Mouse (Mus musculus): ENCODE results near the gene Trim61.

The Trim61 gene

DNA sequence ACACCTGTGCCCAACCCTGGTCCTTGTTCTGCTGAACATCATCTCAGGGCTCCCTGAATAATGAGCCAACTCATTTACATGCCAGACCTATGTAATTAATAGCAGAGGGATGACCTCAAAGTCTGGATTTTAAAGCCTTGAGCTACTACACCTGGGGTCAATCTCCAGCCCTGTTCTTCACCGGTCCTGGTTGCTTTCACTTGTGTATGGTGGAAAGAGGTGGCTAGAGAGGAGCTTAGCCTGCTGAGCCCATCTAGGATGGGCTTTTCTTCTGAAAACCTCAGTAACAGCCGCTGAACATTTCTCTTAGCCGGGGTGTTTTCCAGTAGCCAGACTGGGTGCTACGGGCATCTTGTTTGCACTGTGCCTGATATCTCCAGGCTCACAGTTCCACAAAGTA lies 30.6 kb downstream of the Trim61 start, which contains the start of gene Trim75:
Gene Trim75 (minus strand): TSS at position 101 of the 400 bp plus-strand sequence.
- no peak for DNase-seq (ENCODE audit: low spot score in 2 of 2)

DNA sequence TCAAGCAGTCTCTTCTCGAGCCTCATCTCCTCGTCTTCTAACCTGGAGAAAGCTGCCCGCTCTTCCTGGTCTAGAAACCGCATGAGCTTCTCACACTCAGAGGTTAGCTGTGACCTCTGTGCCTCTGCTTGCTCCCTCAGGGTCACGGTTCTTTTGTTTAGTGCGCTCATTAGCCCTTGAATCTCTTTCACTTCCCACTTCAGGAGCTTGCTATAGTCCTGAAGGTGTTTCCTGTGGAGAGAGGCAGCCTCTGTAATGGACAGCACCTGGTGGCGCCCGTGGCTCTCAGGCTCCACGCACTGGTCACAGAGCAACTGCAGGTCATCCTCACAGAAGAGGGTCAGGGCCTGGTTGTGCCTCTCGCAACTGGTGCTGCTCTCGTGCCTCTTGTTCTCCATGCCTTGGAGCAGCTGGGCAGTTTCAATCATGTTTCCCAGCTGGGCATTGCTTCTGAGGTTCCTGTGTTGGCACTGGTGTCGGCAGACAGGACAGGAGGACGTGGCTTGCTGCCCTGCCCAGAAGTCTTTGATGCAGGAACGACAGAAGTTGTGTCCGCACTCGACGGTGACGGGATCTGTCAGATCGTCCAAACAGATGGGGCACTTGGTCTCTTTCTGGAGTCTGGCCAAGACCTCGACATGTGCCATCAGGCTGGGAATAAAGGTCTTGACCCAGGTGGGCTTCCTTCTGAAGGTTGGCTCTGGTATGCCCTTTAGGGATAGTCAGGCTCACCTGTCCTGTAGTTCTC lies 35.0 kb downstream of the Trim61 start:
- DNase-seq (ENCODE audit: low spot score in 2 of 2) = no peak
